Mouse (Mus musculus): ENCODE results near the gene Myh15. TPM values are rescaled to one million over a fixed set of nuclear protein-coding genes. Genes with fewer than 3 reads are reported as not detected.

Myh15 gene
- 0.71 TPM for polyA plus RNA-seq (2015; fragmentation: Illumina TruSeq; extraction: RNeasy Lipid Tissue Mini Kit (QIAGEN cat#74804); ENCODE audit: low read depth, low replicate concordance)

DNA sequence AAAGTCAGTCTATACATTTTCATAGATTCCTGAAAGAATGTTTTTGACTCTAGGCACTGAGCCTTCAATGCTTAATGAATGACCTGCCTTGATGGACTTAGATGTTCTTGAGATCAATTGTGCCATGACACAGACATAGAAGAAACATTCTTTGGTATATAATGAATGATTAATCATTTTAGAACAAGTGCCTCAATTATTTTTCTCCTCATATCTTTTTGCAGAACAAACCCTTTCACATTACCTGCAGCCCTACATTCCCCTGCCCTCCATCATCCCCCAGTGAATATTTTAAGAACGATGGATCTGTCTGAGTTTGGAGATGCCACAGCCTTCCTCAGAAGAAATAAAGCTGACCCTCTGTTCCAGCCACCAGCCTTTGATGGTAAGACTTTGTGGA is at the start of gene Myh15:
TSS of gene Myh15 (plus strand) at position 301 of the 400 bp plus-strand sequence.

Other genes with a start within 250 kb of the Myh15 start
- not detected for gene Retnlb, start 240.6 kb upstream of the Myh15 start, polyA plus RNA-seq (2015; fragmentation: Illumina TruSeq; extraction: RNeasy Lipid Tissue Mini Kit (QIAGEN cat#74804); ENCODE audit: low read depth, low replicate concordance)
- not detected for gene Retnla, start 214.9 kb upstream of the Myh15 start, polyA plus RNA-seq (2015; fragmentation: Illumina TruSeq; extraction: RNeasy Lipid Tissue Mini Kit (QIAGEN cat#74804); ENCODE audit: low read depth, low replicate concordance)
- gene Retnlg, start 184.9 kb upstream of the Myh15 start, polyA plus RNA-seq (2015; fragmentation: Illumina TruSeq; extraction: RNeasy Lipid Tissue Mini Kit (QIAGEN cat#74804); ENCODE audit: low read depth, low replicate concordance): not detected
- gene Dzip3, start 63.3 kb upstream of the Myh15 start, polyA plus RNA-seq (2015; fragmentation: Illumina TruSeq; extraction: RNeasy Lipid Tissue Mini Kit (QIAGEN cat#74804); ENCODE audit: low read depth, low replicate concordance): 78.1 TPM
- gene Cip2a, start 63.3 kb upstream of the Myh15 start, polyA plus RNA-seq (2015; fragmentation: Illumina TruSeq; extraction: RNeasy Lipid Tissue Mini Kit (QIAGEN cat#74804); ENCODE audit: low read depth, low replicate concordance): 3.6 TPM